Mouse (Mus musculus): ENCODE measurements around the gene Upk3b.
"Not testable (repeated sequence)": the region's sequence is repeated elsewhere in the genome, so short reads cannot be mapped to it uniquely, and the experiment has no call there.

The Upk3b gene

GRCm38 (mm10) chr5:136035285-136035684 lies 3.0 kb upstream of the Upk3b start:
- no peak for DNase-seq

- DNase-seq: no peak
These were observed 1.6 kb upstream of the Upk3b start for GRCm38 (mm10) chr5:136036667-136037066.

- no peak for DNase-seq
These were observed 1.9 kb downstream of the Upk3b start for GRCm38 (mm10) chr5:136040210-136040609.

- DNase-seq: no peak
These were observed 3.0 kb downstream of the Upk3b start for GRCm38 (mm10) chr5:136041260-136041659.

- DNase-seq: no peak
These were observed 3.4 kb downstream of the Upk3b start for GRCm38 (mm10) chr5:136041666-136042065.

GRCm38 (mm10) chr5:136044865-136045264 lies 6.6 kb downstream of the Upk3b start:
- peak; percentile 64 for DNase-seq

- peak; percentile 63 for DNase-seq
These were observed 7.1 kb downstream of the Upk3b start for GRCm38 (mm10) chr5:136045408-136045807.

GRCm38 (mm10) chr5:136045987-136046386 lies 7.7 kb downstream of the Upk3b start:
- peak; percentile 95 for DNase-seq

GRCm38 (mm10) chr5:136048541-136048940 lies 10.2 kb downstream of the Upk3b start:
- not testable (repeated sequence) for DNase-seq

GRCm38 (mm10) chr5:136049926-136050325 lies 11.6 kb downstream of the Upk3b start:
- DNase-seq: no peak

GRCm38 (mm10) chr5:136051231-136052085 lies 13.2 kb downstream of the Upk3b start:
- DNase-seq: no peak

GRCm38 (mm10) chr5:136052861-136053655 lies 14.8 kb downstream of the Upk3b start:
- DNase-seq: no peak

- DNase-seq: no peak
These were observed 16.2 kb downstream of the Upk3b start, which contains the start of gene Upk3bl for GRCm38 (mm10) chr5:136054301-136055077. TSS of gene Upk3bl (plus strand) at chr5:136054492.

- DNase-seq: no peak
These were observed 17.8 kb downstream of the Upk3b start for GRCm38 (mm10) chr5:136056062-136056461.

- no peak for DNase-seq
These were observed 18.8 kb downstream of the Upk3b start for GRCm38 (mm10) chr5:136057085-136057484.

GRCm38 (mm10) chr5:136061567-136061966 lies 23.3 kb downstream of the Upk3b start:
- DNase-seq: peak; percentile 90

- DNase-seq: no peak
These were observed 25.6 kb downstream of the Upk3b start for GRCm38 (mm10) chr5:136063920-136064319.

- DNase-seq: not testable (repeated sequence)
These were observed 28.3 kb downstream of the Upk3b start for GRCm38 (mm10) chr5:136066404-136067148.

GRCm38 (mm10) chr5:136069411-136069810 lies 31.1 kb downstream of the Upk3b start:
- DNase-seq: no peak

- DNase-seq: no peak
These were observed 34.8 kb downstream of the Upk3b start for GRCm38 (mm10) chr5:136073051-136073450.

GRCm38 (mm10) chr5:136073526-136073925 lies 35.2 kb downstream of the Upk3b start:
- no peak for DNase-seq

- no peak for DNase-seq
These were observed 36.8 kb downstream of the Upk3b start for GRCm38 (mm10) chr5:136075076-136075475.

Data from thymus, postnatal 4 days (tissue).